Mouse (Mus musculus) limb, embryonic 14.5 days (tissue): Measurements from ENCODE around the gene Rprd1b. TPM values are rescaled to one million over a fixed set of nuclear protein-coding genes. Genes with fewer than 3 reads are reported as not detected.

ENCODE experiments used
- ATAC-seq: fragments of 200-750 bp; cut with Nextera tagmentation; 2 replicates; pipeline ENCODE4 v1.8.0; 2017; ENCODE audit warnings: low read depth, moderate number of reproducible peaks, moderate TSS enrichment; ENCODE audit not compliant: low FRiP score
- DNase-seq: peaks from one replicate; pipeline ENCODE4 v3.0.0-alpha.2; 2015; ENCODE audit warnings: low spot score
- H3K27ac ChIP-seq: fragments of 300-500 bp; sonication (generic); replicated peaks from 2 replicates; pipeline ENCODE4 v1.5.1; 2014; ENCODE audit warnings: low read depth, mild to moderate bottlenecking, low read length, moderate library complexity, mixed read lengths
- H3K27me3 ChIP-seq: fragments of 300-500 bp; sonication (generic); 2 replicates; pipeline ENCODE4 v1.6.1; 2014; ENCODE audit warnings: low read length, mixed read lengths; ENCODE audit not compliant: control insufficient read depth, insufficient read depth
- H3K36me3 ChIP-seq: fragments of 300-500 bp; sonication (generic); 2 replicates; pipeline ENCODE4 v1.6.1; 2014; ENCODE audit warnings: mild to moderate bottlenecking, low read length, moderate library complexity, mixed read lengths; ENCODE audit not compliant: control insufficient read depth, insufficient read depth
- H3K4me1 ChIP-seq: fragments of 300-500 bp; sonication (generic); 2 replicates; pipeline ENCODE4 v1.6.1; 2014; ENCODE audit warnings: antibody characterized with exemption, low read length, mixed read lengths; ENCODE audit not compliant: control insufficient read depth, insufficient read depth
- H3K4me2 ChIP-seq: fragments of 300-500 bp; sonication (generic); replicated peaks from 2 replicates; pipeline ENCODE4 v1.6.1; 2014; ENCODE audit warnings: low read depth, mild to moderate bottlenecking, low read length, moderate library complexity; ENCODE audit not compliant: severe bottlenecking
- H3K4me3 ChIP-seq: fragments of 300-500 bp; sonication (generic); replicated peaks from 2 replicates; pipeline ENCODE4 v1.5.1; 2014; ENCODE audit warnings: low read length
- H3K9ac ChIP-seq: fragments of 300-500 bp; sonication (generic); 2 replicates; pipeline ENCODE4 v1.6.1; 2014; ENCODE audit warnings: mild to moderate bottlenecking, low read depth, low read length, moderate library complexity; ENCODE audit not compliant: severe bottlenecking
- H3K9me3 ChIP-seq: fragments of 300-500 bp; sonication (generic); 2 replicates; pipeline ENCODE4 v1.6.1; 2016; ENCODE audit warnings: low read length; ENCODE audit not compliant: control insufficient read depth
- POLR2A ChIP-seq: fragments of 200-500 bp; IDR thresholded peaks from 2 replicates; pipeline ENCODE4 v1.8.0; 2012; ENCODE audit warnings: inconsistent platforms, mild to moderate bottlenecking, moderate library complexity, borderline replicate concordance; ENCODE audit not compliant: insufficient read depth, insufficient read length; ENCODE audit errors: extremely low read depth
- WGBS: fragments of 180-500 bp; shearing (Covaris S2); extraction: QIAGEN DNeasy Blood & Tissue Kit; methylation state at CpG from one replicate; pipeline ENCODE4 v1.1.7; 2014; 5-methylcytosine and 5-hydroxymethylcytosine counted together
- polyA plus RNA-seq, 2 experiments: library from polyadenylated mRNA; depleted of rRNA in 1 of 2; stranded (reverse) in 1 of 2; unstranded in 1 of 2; fragments of >200 nt; fragmentation: Nextera tagmentation in 1 of 2; extraction: Ambion mirVana in 1 of 2; gene quantifications; 2 replicates each; pipeline versions ENCODE4 v1.2.1 to v1.2.3; 2012 to 2014

Rprd1b gene
- polyA plus RNA-seq, 2 experiments, result 30.6 to 37.1 TPM

GRCm38 (mm10) chr2:158027855-158028353 lies 393 bp upstream of the Rprd1b start:
- peak overlapping the region; percentile 95 for H3K27ac ChIP-seq
- no peaks in the 10 kb centered on the region for H3K9me3 ChIP-seq
- peaks cover 28% of the 10 kb centered on the region for H3K4me1 ChIP-seq
- peak overlapping the region; percentile 87 for H3K9ac ChIP-seq
- DNase-seq, result no peak
- no peak for TF ChIP-seq POLR2A
- no peaks in the 10 kb centered on the region for H3K27me3 ChIP-seq
- WGBS, result 3% methylated on average over 16 of the region's 16 CpGs
- peak overlapping the region; percentile 79 for H3K4me2 ChIP-seq
- H3K36me3 ChIP-seq, result no peaks in the 10 kb centered on the region
- ATAC-seq, result no peak; the same call in 1 of the 2 replicates
- H3K4me3 ChIP-seq, result peak overlapping the region; percentile 76

- peak overlapping the region; percentile 87; the same call in 1 of the 2 replicates for H3K9ac ChIP-seq
- H3K27me3 ChIP-seq, result no peaks in the 10 kb centered on the region
- no peak overlapping the region for H3K27ac ChIP-seq
- peaks cover 5% of the 10 kb centered on the region; the same call in 1 of the 2 replicates for H3K36me3 ChIP-seq
- no peaks in the 10 kb centered on the region for H3K9me3 ChIP-seq
- peaks cover 28% of the 10 kb centered on the region for H3K4me1 ChIP-seq
- peak overlapping the region; percentile 76 for H3K4me3 ChIP-seq
- TF ChIP-seq POLR2A, result no peak
- ATAC-seq, result no peak
- peak overlapping the region; percentile 79 for H3K4me2 ChIP-seq
- WGBS, result 81% methylated on average over 7 of the region's 7 CpGs
- DNase-seq, result no peak
Measured at GRCm38 (mm10) chr2:158030007-158030406, 1.7 kb downstream of the Rprd1b start.

GRCm38 (mm10) chr2:158035813-158036212 lies 7.5 kb downstream of the Rprd1b start:
- Histone ChIP-seq H3K4me3 (no peak overlapping the region), H3K27ac (no peak overlapping the region), H3K4me1 (0 out of 2 replicates have a peak, but pooled peaks cover 9% of the 10 kb centered on the region), H3K4me2 (no peak overlapping the region), H3K9ac (no peak overlapping the region), H3K36me3 (peaks cover 35% of the 10 kb centered on the region), H3K9me3 (no peaks in the 10 kb centered on the region), H3K27me3 (no peaks in the 10 kb centered on the region)
- WGBS, result 88% methylated on average over 2 of the region's 2 CpGs
- DNase-seq (no peak), ATAC-seq (no peak)
- no peak for TF ChIP-seq POLR2A

- 87% methylated on average over 6 of the region's 6 CpGs for WGBS
- Histone ChIP-seq H3K36me3 (peaks cover 39% of the 10 kb centered on the region), H3K4me1 (0 out of 2 replicates have a peak, but pooled peaks cover 3% of the 10 kb centered on the region), H3K9me3 (no peaks in the 10 kb centered on the region), H3K4me2 (no peak overlapping the region), H3K4me3 (no peak overlapping the region), H3K9ac (no peak overlapping the region), H3K27ac (no peak overlapping the region), H3K27me3 (no peaks in the 10 kb centered on the region)
- no peak for TF ChIP-seq POLR2A
- no peak for DNase-seq
- no peak for ATAC-seq
Measured at GRCm38 (mm10) chr2:158036408-158036807, 8.1 kb downstream of the Rprd1b start.

- Histone ChIP-seq H3K4me2 (no peak overlapping the region), H3K27me3 (no peaks in the 10 kb centered on the region), H3K27ac (no peak overlapping the region), H3K4me3 (no peak overlapping the region), H3K9me3 (no peaks in the 10 kb centered on the region), H3K9ac (no peak overlapping the region), H3K36me3 (peaks cover 44% of the 10 kb centered on the region), H3K4me1 (no peaks in the 10 kb centered on the region)
- ATAC-seq (no peak), DNase-seq (no peak)
- no peak for TF ChIP-seq POLR2A
- WGBS, result 88% methylated on average over 7 of the region's 7 CpGs
Measured at GRCm38 (mm10) chr2:158036953-158037352, 8.7 kb downstream of the Rprd1b start.
